Mouse (Mus musculus): ENCODE data around the gene Gsdme.

- TF ChIP-seq CTCF (IDR thresholded peaks at IDR 0.05; ENCODE audit: low read depth) = no peak
- no peak for TF ChIP-seq EP300 (IDR thresholded peaks at IDR 0.05; ENCODE audit: low read depth)
Observed at GRCm38 (mm10) chr6:50299071-50299470, 35.4 kb upstream of the Gsdme start.
